Mouse (Mus musculus) midbrain, postnatal 0 days (tissue): Measurements from ENCODE around the gene Cdk20. TPM values are rescaled to one million over a fixed set of nuclear protein-coding genes. Genes with fewer than 3 reads are reported as not detected.

Source experiments
- ATAC-seq: fragments of 200-750 bp; cut with Nextera tagmentation; 2 replicates; pipeline ENCODE4 v1.8.0; 2017; ENCODE audit warnings: moderate number of reproducible peaks, mild to moderate bottlenecking, moderate TSS enrichment, moderate library complexity; ENCODE audit not compliant: low FRiP score
- DNase-seq: peaks from one replicate; pipeline ENCODE4 v3.0.0-alpha.2; 2015; ENCODE audit warnings: low spot score
- H3K27ac ChIP-seq: fragments of 300-500 bp; sonication (generic); 2 replicates; pipeline ENCODE4 v1.5.1; 2014; ENCODE audit warnings: low read depth, mild to moderate bottlenecking, low read length, mixed read lengths
- H3K27me3 ChIP-seq: fragments of 300-500 bp; sonication (generic); 2 replicates; pipeline ENCODE4 v1.6.1; 2014; ENCODE audit warnings: low read length, control low read depth, mixed read lengths; ENCODE audit not compliant: insufficient read depth
- H3K36me3 ChIP-seq: fragments of 300-500 bp; sonication (generic); 2 replicates; pipeline ENCODE4 v1.6.1; 2014; ENCODE audit warnings: low read length, control low read depth, mixed read lengths; ENCODE audit not compliant: insufficient read depth
- H3K4me1 ChIP-seq: fragments of 300-500 bp; sonication (generic); 2 replicates; pipeline ENCODE4 v1.6.1; 2014; ENCODE audit warnings: mild to moderate bottlenecking, control low read depth, antibody characterized with exemption, low read length, mixed read lengths; ENCODE audit not compliant: insufficient read depth
- H3K4me2 ChIP-seq: fragments of 300-500 bp; sonication (generic); 2 replicates; pipeline ENCODE4 v1.6.1; 2014; ENCODE audit warnings: low read depth, mild to moderate bottlenecking, low read length, mixed read lengths; ENCODE audit not compliant: poor library complexity, severe bottlenecking
- H3K4me3 ChIP-seq: fragments of 300-500 bp; sonication (generic); 2 replicates; pipeline ENCODE4 v1.5.1; 2014; ENCODE audit warnings: low read depth, mild to moderate bottlenecking, low read length, moderate library complexity
- H3K9ac ChIP-seq: fragments of 300-500 bp; sonication (generic); replicated peaks from 2 replicates; pipeline ENCODE4 v1.6.1; 2014; ENCODE audit warnings: mild to moderate bottlenecking, low read length, moderate library complexity, mixed read lengths; ENCODE audit not compliant: poor library complexity, severe bottlenecking
- H3K9me3 ChIP-seq: fragments of 300-500 bp; sonication (generic); 2 replicates; pipeline ENCODE4 v1.6.1; 2016; ENCODE audit warnings: low read length, control low read depth
- CTCF ChIP-seq: IDR thresholded peaks from 2 replicates; pipeline ENCODE4 v1.5.1; 2016; ENCODE audit warnings: antibody characterized with exemption, mild to moderate bottlenecking
- WGBS: fragments of 180-500 bp; shearing (Covaris S2); extraction: QIAGEN DNeasy Blood & Tissue Kit; methylation state at CpG from one replicate; pipeline ENCODE4 v1.1.7; 2014; 5-methylcytosine and 5-hydroxymethylcytosine counted together
- polyA plus RNA-seq: library from polyadenylated mRNA; unstranded; fragments of >200 nt; fragmentation: Nextera tagmentation; extraction: Ambion mirVana; gene quantifications from 2 replicates; pipeline ENCODE4 v1.2.1, GENCODE M21; 2015
- total RNA-seq: library from RNA; depleted of rRNA; stranded (reverse); fragments of >200 nt; gene quantifications from 2 replicates; pipeline ENCODE4 v1.2.3, GENCODE M21; 2014; rRNA removed

Gene Cdk20
- total RNA-seq (30.0 and 34.2 TPM in 2 replicates), polyA plus RNA-seq (25.5 and 26.6 TPM in 2 replicates)

- no peaks in the 10 kb centered on the region for H3K27me3 ChIP-seq
- under 1% methylated on average over 57 of the region's 57 CpGs for WGBS
- H3K4me2 ChIP-seq: peak within 1 kb of the TSS; percentile 80
- H3K4me3 ChIP-seq: peak within 1 kb of the TSS; percentile 64
- ATAC-seq (peak; percentile 99), DNase-seq (peak; percentile 98)
- H3K27ac ChIP-seq: peak within 1 kb of the TSS; percentile 73
- H3K36me3 ChIP-seq: no peaks in the 10 kb centered on the region
- H3K4me1 ChIP-seq: no peaks in the 10 kb centered on the region
- TF ChIP-seq CTCF: peak; percentile 79
- peak within 1 kb of the TSS; percentile 68 for H3K9ac ChIP-seq
- H3K9me3 ChIP-seq: no peaks in the 10 kb centered on the region
These were observed at the start of gene Cdk20 for GRCm38 (mm10) chr13:64432017-64432995. Gene Cdk20, plus strand, starts transcription at chr13:64432314.

- WGBS: 91% methylated on average over 3 of the region's 3 CpGs
- no peaks in the 10 kb centered on the region for H3K36me3 ChIP-seq
- H3K4me3 ChIP-seq: no peak overlapping the region
- DNase-seq: no peak
- H3K27ac ChIP-seq: no peak overlapping the region
- no peaks in the 10 kb centered on the region for H3K4me1 ChIP-seq
- H3K4me2 ChIP-seq: no peak overlapping the region
- no peaks in the 10 kb centered on the region for H3K27me3 ChIP-seq
- H3K9ac ChIP-seq: no peak overlapping the region
- TF ChIP-seq CTCF: no peak
- no peak for ATAC-seq
- no peaks in the 10 kb centered on the region for H3K9me3 ChIP-seq
These were observed 47.2 kb upstream of the Cdk20 start for GRCm38 (mm10) chr13:64384937-64385336.

DNA sequence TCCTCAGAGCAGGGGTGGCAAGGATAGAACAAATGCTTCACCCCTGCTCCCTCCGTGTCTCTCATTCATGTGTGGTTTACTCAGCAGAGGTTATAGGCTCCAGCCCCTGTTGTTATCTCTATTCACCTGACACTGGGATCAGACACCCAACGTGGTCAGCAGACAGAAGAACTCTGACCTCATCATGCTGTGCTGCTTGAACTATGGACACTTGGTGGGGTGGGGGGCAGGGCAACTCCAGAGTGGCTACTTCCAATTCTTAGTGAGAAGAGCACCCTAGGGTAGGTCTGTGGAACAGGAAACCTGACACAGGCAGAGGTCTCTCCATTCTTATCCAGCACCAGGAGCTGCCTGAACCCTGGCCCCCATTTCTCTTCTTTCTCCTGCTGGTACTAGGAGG, 46.1 kb upstream of the Cdk20 start:
- ATAC-seq: no peak
- no peak for DNase-seq
- WGBS: 47% methylated on average over 2 of the region's 2 CpGs
- H3K9me3 ChIP-seq: no peaks in the 10 kb centered on the region
- TF ChIP-seq CTCF: no peak
- H3K4me3 ChIP-seq: no peak overlapping the region
- no peak overlapping the region for H3K27ac ChIP-seq
- H3K27me3 ChIP-seq: no peaks in the 10 kb centered on the region
- no peaks in the 10 kb centered on the region for H3K4me1 ChIP-seq
- no peak overlapping the region for H3K9ac ChIP-seq
- H3K4me2 ChIP-seq: no peak overlapping the region
- H3K36me3 ChIP-seq: no peaks in the 10 kb centered on the region

DNA sequence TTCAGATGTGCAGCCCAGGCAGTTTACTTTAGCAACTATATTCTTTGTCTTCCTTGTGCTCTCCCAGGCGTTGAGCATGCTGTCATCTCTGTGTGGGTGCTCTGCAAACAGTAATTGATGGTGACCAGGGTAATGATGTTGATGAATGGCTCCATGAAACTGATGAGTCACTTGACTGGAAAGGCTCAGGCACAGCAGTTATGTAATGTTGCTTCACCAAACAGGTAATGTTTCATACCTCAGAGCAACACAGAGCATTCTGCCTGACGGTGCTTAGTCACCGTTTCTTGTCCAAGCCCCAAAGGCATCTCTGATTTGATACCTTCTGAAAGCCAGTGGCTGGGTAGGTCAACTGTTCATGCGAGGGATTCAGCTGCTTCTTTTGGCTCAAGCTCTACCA, 43.7 kb upstream of the Cdk20 start:
- H3K4me3 ChIP-seq: no peak overlapping the region
- WGBS: 81% methylated on average over 4 of the region's 4 CpGs
- TF ChIP-seq CTCF: no peak
- no peak overlapping the region for H3K27ac ChIP-seq
- DNase-seq (no peak), ATAC-seq (no peak)
- no peak overlapping the region for H3K9ac ChIP-seq
- no peak overlapping the region for H3K4me2 ChIP-seq
- H3K4me1 ChIP-seq: no peaks in the 10 kb centered on the region
- H3K36me3 ChIP-seq: no peaks in the 10 kb centered on the region
- no peaks in the 10 kb centered on the region for H3K9me3 ChIP-seq
- no peaks in the 10 kb centered on the region for H3K27me3 ChIP-seq

DNA sequence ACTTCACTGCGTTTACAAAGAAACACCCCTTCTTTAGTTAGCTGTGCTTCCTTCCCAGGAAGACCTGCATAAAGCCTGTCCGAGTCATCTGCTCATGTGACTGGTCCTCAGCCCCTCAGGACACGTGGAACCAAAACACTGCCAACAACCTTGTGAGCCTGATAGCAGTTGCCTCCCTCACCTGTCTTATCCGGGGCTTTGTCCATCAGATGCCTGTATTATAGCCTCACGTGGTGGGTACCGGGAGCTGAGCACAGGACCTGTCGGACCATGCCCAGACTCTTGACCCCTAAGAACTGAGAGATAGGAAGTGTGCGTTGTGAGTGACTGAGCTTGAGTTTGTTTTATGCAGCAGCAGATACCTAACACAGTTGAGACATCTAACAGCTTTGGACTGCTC, 35.1 kb upstream of the Cdk20 start:
- H3K27me3 ChIP-seq: no peaks in the 10 kb centered on the region
- ATAC-seq (no peak), DNase-seq (no peak)
- H3K36me3 ChIP-seq: no peaks in the 10 kb centered on the region
- WGBS: 72% methylated on average over 8 of the region's 8 CpGs
- no peak overlapping the region for H3K9ac ChIP-seq
- no peak for TF ChIP-seq CTCF
- H3K4me3 ChIP-seq: no peak overlapping the region
- no peak overlapping the region for H3K27ac ChIP-seq
- H3K4me1 ChIP-seq: no peaks in the 10 kb centered on the region
- H3K4me2 ChIP-seq: no peak overlapping the region
- H3K9me3 ChIP-seq: no peaks in the 10 kb centered on the region

- no peak for ATAC-seq
- Histone ChIP-seq H3K27ac (no peak overlapping the region), H3K4me2 (no peak overlapping the region), H3K36me3 (no peaks in the 10 kb centered on the region), H3K4me3 (no peak overlapping the region), H3K9me3 (no peaks in the 10 kb centered on the region), H3K9ac (no peak overlapping the region), H3K27me3 (no peaks in the 10 kb centered on the region), H3K4me1 (no peaks in the 10 kb centered on the region)
- no peak for DNase-seq
- no peak for TF ChIP-seq CTCF
- WGBS: 97% methylated on average over 1 of the region's 1 CpGs
These were observed 34.0 kb upstream of the Cdk20 start for GRCm38 (mm10) chr13:64398065-64398464.
